Mouse (Mus musculus) heart, postnatal 0 days (tissue): Measurements from ENCODE around the gene Gm3752.
"Not testable (repeated sequence)": the region's sequence is repeated elsewhere in the genome, so short reads cannot be mapped to it uniquely, and the experiment has no call there.

ENCODE experiments used
- CTCF ChIP-seq: IDR thresholded peaks from 2 replicates; pipeline ENCODE4 v1.5.1; 2016; ENCODE audit warnings: antibody characterized with exemption, control low read depth, low read depth
- EP300 ChIP-seq: IDR thresholded peaks from 2 replicates; pipeline ENCODE4 v1.6.1; 2016; ENCODE audit warnings: antibody characterized with exemption, low read depth

- not testable (repeated sequence) for TF ChIP-seq CTCF, EP300
These were observed 61.1 kb downstream of the Gm3752 start for GRCm38 (mm10) chr14:7422496-7422895.
